Mouse (Mus musculus): ENCODE measurements around the gene Oxa1l. TPM values are rescaled to one million over a fixed set of nuclear protein-coding genes. Genes with fewer than 3 reads are reported as not detected.

The Oxa1l gene
- polyA plus RNA-seq, 1 experiment from 2014 or later: 54.8 TPM

DNA sequence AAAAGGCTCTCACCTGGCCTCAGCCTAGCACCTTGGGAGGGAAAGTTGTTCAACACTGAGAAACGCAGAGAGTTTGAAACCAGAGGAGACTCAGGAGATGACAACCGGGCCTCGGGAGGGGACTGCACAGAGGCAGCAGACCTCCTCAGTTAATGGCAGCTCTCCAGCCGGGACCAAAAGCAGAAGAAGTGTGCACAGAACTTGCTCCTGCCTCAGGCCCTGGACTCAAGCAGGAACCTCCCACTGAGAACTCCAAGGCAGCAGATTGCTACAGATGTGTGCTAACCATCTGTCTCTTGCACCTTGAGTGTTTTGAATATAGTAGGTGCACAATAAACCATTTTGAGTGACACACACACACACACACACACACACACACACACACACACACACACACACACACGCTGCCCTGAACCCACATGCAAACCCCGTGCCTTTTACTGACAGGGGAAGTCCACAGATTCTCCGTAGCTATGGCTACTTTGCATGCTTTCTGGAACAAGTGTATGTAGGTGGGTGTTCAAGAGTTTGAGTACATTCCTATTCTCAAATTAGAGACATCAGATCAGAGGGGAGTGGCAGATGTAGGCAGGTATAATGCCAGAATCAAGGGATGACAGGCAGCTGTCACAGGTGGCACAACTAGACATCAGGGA, 37.4 kb downstream of the Oxa1l start:
- H3K4me3 ChIP-seq: no peak overlapping the region
- whole genome bisulfite sequencing: 89% methylated on average over 7 of the region's 7 CpGs
- H3K27me3 ChIP-seq (replicated peaks): no peaks in the 10 kb centered on the region
- H3K27ac ChIP-seq: no peak overlapping the region
- ATAC-seq (replicated peaks): no peak
- H3K4me1 ChIP-seq: no peaks in the 10 kb centered on the region
- no peaks in the 10 kb centered on the region for H3K9me3 ChIP-seq
- no peak overlapping the region for H3K9ac ChIP-seq
- H3K4me2 ChIP-seq: no peak overlapping the region
- H3K36me3 ChIP-seq (replicated peaks): no peaks in the 10 kb centered on the region

DNA sequence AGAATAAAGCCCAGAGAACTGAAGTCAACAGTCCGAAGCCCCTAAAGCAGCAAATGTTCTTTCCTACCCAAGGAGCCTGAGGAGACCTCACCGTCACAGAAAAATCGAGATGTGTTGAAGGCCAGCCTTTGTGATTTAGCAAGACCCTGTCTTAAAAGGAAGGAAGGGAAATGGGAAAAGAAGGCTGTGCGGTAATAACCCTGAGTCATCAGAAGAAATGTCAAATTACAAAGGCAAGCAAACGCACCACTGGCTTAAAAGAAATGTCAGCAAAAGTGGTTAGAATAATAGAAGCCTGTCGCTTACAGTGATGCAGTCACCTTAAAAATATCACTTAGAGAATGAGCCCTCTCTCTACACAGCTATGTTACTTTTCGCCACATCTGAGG, 37.9 kb downstream of the Oxa1l start:
- no peak overlapping the region for H3K27ac ChIP-seq
- H3K4me3 ChIP-seq: no peak overlapping the region
- no peak overlapping the region for H3K9ac ChIP-seq
- H3K9me3 ChIP-seq: no peaks in the 10 kb centered on the region
- no peaks in the 10 kb centered on the region for H3K36me3 ChIP-seq (replicated peaks)
- no peak overlapping the region for H3K4me2 ChIP-seq
- ATAC-seq (replicated peaks): no peak
- 75% methylated on average over 7 of the region's 7 CpGs for WGBS
- no peaks in the 10 kb centered on the region for H3K4me1 ChIP-seq
- no peaks in the 10 kb centered on the region for H3K27me3 ChIP-seq (replicated peaks)

DNA sequence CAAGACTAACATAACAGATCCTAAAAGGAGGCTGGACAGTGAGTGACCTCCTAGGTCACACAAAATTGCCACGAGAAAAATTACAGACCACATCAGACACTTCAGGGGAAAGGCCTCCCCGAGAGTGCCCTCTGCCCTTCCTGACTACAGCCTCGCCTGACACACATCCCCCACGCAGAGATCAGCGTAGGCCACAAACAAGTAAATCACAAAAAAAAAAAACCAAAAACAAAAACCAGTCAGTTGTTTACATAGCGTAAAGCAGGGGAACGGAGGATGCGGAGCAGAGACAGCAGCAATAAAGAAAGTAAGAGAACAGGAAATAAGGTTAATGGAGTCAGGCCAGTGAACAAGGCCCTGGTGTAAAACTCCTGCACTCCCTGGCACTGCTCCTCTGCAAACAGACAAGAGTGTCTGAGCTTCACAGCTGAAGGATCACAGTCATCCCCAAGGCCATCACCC, 38.3 kb downstream of the Oxa1l start:
- Histone ChIP-seq H3K9me3 (no peaks in the 10 kb centered on the region), H3K27ac (no peak overlapping the region), H3K9ac (no peak overlapping the region), H3K4me3 (no peak overlapping the region), H3K36me3 (replicated peaks) (no peaks in the 10 kb centered on the region), H3K4me2 (no peak overlapping the region), H3K4me1 (no peaks in the 10 kb centered on the region), H3K27me3 (replicated peaks) (no peaks in the 10 kb centered on the region)
- WGBS: 69% methylated on average over 8 of the region's 8 CpGs
- no peak for ATAC-seq (replicated peaks)

DNA sequence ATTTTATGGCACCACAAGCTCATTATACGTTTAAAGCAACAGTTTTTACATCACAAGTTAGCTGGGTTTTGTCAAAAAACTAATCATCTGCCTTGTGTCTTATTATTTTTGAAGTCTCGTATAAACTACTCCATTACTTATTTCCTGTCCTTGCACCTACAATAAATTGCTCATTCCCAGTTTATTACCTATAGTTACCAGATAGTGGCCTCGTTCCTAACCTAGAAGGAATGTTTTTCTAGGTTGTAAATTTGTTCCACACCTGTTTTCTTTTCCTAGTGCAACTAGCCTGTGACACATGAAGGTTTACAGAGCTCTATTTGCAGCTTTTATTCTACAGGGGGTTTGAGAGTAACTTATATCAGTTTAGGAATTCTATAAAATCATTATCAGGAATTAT, 41.1 kb downstream of the Oxa1l start:
- no peak for ATAC-seq (replicated peaks)
- Histone ChIP-seq H3K4me1 (no peaks in the 10 kb centered on the region), H3K4me2 (no peak overlapping the region), H3K9ac (no peak overlapping the region), H3K9me3 (no peaks in the 10 kb centered on the region), H3K27ac (no peak overlapping the region), H3K36me3 (replicated peaks) (no peaks in the 10 kb centered on the region), H3K4me3 (no peak overlapping the region), H3K27me3 (replicated peaks) (no peaks in the 10 kb centered on the region)
- WGBS: 86% methylated on average over 3 of the region's 3 CpGs

DNA sequence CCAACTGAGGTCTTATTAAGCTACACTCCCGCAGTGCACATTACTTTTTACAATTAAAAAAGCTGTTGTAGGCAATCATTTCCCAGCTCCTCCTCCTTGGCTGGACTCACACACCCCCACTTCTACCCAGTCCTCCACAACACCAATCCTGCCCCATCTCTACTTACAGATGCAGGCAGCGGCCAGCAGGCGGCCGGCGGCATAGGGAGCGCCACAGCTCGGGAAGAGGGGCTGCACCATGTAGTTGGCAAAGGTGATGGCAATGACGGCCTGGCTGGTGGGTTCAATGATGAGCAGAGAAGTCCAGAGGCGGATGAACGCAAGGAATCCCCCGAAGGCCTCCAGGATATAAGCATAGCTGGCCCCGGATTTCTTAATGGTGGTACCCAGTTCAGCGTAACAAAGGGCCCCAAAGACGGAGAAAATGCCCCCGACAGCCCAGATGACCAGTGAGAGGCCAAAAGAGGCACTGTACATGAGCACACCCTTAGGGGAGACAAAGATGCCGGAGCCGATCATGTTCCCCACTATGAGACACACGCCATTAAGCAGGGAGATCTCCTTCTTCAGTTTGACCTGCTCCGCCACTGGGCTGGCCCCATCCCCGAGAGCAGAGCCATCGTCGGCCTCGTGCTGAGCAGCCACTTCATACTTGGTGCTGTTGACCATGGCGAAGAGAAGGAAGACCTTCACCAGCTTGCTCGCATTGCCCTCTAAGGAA, 47.9 kb downstream of the Oxa1l start:
- Histone ChIP-seq H3K27ac (no peak overlapping the region), H3K9me3 (no peaks in the 10 kb centered on the region), H3K4me3 (no peak overlapping the region), H3K27me3 (replicated peaks) (no peaks in the 10 kb centered on the region), H3K4me2 (no peak overlapping the region), H3K9ac (no peak overlapping the region), H3K36me3 (replicated peaks) (no peaks in the 10 kb centered on the region), H3K4me1 (peaks cover 9% of the 10 kb centered on the region; the same call in 1 of the 2 replicates)
- 83% methylated on average over 25 of the region's 25 CpGs for WGBS
- no peak for ATAC-seq (replicated peaks)

DNA sequence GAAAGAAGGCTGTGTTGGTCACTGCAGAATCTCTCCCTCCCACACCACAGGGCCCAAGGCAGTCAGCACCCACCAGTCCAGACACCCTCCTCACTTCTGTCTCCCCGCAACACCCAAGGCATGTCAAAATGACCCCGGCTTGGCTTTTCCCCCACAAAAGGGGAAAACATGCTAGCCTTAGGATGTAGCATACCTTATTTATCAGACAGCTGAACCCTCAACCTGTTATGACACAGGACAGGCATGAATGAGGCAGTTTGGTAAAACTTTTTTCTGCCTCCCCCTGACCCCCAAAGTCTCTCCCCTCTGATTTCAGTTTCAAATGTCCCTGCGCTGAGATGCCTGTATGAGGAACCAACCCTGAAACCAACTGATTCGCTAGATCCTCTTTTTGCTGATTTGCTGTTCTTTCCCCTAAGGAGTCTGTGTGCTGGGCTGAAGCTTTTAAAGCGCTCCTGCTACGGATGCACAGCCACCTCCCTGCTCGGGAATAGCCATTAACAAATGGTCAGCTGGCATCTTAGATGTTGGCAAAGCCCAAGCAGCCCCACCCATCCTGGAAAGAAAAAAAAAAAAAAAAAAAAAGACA, 48.5 kb downstream of the Oxa1l start:
- Histone ChIP-seq H3K4me3 (no peak overlapping the region), H3K4me2 (no peak overlapping the region), H3K27me3 (replicated peaks) (peaks cover 4% of the 10 kb centered on the region; the same call in 1 of the 2 replicates), H3K27ac (no peak overlapping the region), H3K9me3 (no peaks in the 10 kb centered on the region), H3K9ac (no peak overlapping the region), H3K36me3 (replicated peaks) (no peaks in the 10 kb centered on the region), H3K4me1 (peaks cover 14% of the 10 kb centered on the region; the same call in 1 of the 2 replicates)
- WGBS: 74% methylated on average over 7 of the region's 7 CpGs
- no peak for ATAC-seq (replicated peaks)

DNA sequence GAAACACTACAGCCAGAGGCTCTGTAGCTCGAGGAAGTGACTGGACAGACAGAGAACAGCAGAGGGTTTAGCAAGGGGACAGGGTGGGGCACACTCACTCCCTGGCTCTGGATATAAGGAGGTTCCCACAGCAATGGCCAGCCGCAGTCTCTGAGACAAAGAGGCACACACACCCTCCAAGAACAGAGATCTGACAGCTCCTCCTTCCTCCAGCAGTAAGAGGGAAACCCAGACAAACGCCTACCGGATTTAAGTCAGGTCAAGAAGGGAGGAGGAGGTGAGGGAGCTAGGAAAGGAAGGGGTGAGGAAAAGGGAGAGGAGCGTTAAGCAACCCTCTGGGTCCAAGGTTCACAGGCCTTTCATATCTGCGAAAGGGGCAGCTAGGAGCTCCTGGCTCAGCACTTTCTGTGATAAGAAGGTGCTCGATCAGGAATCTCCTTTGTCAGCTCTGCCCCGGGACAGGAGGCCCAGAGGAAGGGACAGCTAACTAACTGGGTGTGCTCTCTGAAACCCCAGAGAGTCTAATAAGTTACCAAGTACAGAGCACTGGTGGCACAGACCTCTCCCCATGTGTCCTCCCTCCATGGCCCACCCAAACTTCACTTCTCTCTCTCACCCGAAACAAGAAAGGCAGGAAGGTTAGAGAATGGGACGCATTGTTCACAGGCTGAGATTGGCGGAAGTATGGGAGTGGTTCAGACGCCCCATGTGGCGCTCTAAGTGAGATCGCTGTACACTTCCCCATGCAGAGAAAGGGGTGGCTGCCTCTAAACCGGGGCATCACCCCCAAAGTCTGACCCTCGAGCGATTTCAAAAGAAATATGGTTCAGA, 49.6 kb downstream of the Oxa1l start:
- no peak for ATAC-seq (replicated peaks)
- no peaks in the 10 kb centered on the region for H3K36me3 ChIP-seq (replicated peaks)
- no peak overlapping the region for H3K4me3 ChIP-seq
- peaks cover 4% of the 10 kb centered on the region; the same call in 1 of the 2 replicates for H3K27me3 ChIP-seq (replicated peaks)
- 46% methylated on average over 17 of the region's 17 CpGs for WGBS
- peaks cover 17% of the 10 kb centered on the region; the same call in 1 of the 2 replicates for H3K4me1 ChIP-seq
- H3K4me2 ChIP-seq: no peak overlapping the region
- H3K27ac ChIP-seq: 0 out of 2 replicates have a peak overlapping the region, but pooled peaks have one; percentile 19
- H3K9ac ChIP-seq: no peak overlapping the region
- no peaks in the 10 kb centered on the region for H3K9me3 ChIP-seq

DNA sequence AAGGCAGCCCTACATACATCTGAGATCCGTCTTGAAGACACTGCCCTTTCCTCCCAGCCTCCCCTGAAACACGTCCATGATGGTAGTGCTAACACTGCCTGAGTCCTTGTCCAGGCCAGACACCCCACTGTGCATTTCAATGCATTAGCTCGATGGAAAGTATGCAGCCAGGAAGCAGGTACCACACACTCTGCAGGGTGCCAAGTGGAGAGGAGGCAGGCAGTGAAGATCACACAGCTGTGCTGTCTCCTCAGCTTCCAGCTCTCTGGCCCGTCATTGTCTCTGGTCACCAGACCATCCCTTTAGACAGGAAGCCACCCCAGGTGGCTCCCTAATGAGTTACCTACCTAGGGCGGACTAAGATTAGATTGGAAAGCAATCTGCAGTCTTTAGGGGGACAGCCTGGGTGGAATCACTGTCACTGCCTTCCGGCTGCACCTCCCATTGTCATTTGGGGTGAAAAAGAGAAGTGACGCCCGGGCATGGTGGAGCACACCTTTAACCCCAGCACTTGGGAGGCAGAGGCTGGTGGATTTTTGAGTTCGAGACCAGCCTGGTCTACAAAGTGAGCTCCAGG, 51.5 kb downstream of the Oxa1l start:
- no peaks in the 10 kb centered on the region for H3K36me3 ChIP-seq (replicated peaks)
- H3K4me1 ChIP-seq: peaks cover 17% of the 10 kb centered on the region; the same call in 1 of the 2 replicates
- no peak overlapping the region for H3K9ac ChIP-seq
- no peaks in the 10 kb centered on the region for H3K9me3 ChIP-seq
- WGBS: 37% methylated on average over 9 of the region's 9 CpGs
- H3K27ac ChIP-seq: no peak overlapping the region
- no peak overlapping the region for H3K4me3 ChIP-seq
- ATAC-seq (replicated peaks): no peak
- H3K27me3 ChIP-seq (replicated peaks): peaks cover 5% of the 10 kb centered on the region; the same call in 1 of the 2 replicates
- no peak overlapping the region for H3K4me2 ChIP-seq

DNA sequence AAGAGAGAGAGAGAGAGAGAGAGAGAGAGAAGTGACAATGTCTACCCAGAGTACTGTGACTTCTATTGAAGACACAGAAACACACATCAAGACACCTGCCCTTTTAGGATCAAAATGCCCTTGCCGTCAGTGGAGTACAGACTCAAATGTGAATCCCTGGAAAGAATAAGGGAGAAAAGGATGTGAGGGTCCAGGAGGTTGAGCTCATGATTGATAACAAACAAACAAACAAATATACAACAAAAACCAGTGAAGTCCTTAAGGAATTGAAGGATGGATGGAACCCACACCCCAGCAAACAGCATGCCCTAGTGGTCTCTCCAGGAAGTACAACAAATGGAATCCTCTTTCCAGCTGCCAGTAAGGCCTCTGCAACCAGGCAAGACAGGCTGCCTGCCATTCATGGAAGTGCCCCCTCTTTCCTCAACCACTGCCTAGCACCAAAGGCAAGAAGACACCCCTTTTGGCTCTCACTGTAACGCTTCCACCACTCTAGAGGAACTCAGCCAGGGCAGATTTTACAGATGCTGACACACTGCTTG, 52.1 kb downstream of the Oxa1l start:
- Histone ChIP-seq H3K9ac (no peak overlapping the region), H3K4me2 (no peak overlapping the region), H3K36me3 (replicated peaks) (no peaks in the 10 kb centered on the region), H3K9me3 (no peaks in the 10 kb centered on the region), H3K27ac (no peak overlapping the region), H3K4me3 (no peak overlapping the region), H3K27me3 (replicated peaks) (peaks cover 11% of the 10 kb centered on the region), H3K4me1 (peaks cover 17% of the 10 kb centered on the region; the same call in 1 of the 2 replicates)
- 35% methylated on average over 2 of the region's 2 CpGs for WGBS
- no peak for ATAC-seq (replicated peaks)

DNA sequence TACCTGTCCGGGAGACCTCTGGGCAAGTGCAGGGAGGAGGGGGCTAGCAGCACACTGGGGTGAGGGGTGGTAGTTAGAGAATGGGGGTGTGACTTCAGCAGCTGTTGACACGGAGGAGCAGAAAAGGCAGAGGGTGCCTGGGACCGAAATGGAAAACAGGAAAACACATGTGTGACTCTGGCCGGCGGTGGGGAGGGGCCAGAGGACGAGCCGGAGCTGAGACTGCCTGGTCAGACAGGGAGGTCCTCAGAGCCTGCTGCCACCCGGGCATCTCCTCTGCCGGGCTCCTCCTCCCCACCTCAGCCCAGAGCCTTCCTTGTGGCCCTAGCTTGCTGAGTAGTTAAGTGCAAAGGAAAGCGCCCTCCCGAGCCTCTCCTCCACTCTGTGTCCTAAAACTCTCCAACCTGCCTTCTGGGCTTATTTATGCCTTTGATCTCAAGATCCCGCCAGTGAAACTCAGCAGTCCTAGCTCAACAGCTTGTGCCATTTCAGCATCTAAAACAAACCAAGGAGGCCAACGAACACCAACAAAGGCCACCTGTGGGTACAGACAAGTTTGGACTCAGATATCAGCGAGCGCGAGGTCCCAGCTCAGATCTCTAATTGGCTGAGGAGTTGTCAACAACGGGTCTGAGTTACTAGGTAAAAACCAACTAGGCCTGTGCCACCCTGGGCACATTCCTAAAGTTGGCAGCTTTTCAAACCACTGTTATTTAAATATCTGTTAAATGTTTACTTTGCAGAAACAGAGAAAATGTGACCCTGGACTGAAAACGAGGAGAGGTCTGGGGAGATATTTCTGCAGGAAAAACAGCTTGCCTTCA, 53.5 kb downstream of the Oxa1l start:
- H3K4me1 ChIP-seq: peaks cover 17% of the 10 kb centered on the region; the same call in 1 of the 2 replicates
- WGBS: 12% methylated on average over 18 of the region's 18 CpGs
- H3K27ac ChIP-seq: no peak overlapping the region
- no peak overlapping the region for H3K4me3 ChIP-seq
- H3K9me3 ChIP-seq: no peaks in the 10 kb centered on the region
- H3K9ac ChIP-seq: no peak overlapping the region
- peaks cover 12% of the 10 kb centered on the region for H3K27me3 ChIP-seq (replicated peaks)
- no peaks in the 10 kb centered on the region for H3K36me3 ChIP-seq (replicated peaks)
- no peak for ATAC-seq (replicated peaks)
- H3K4me2 ChIP-seq: peak overlapping the region; percentile 18; the same call in 1 of the 2 replicates
